Mouse (Mus musculus): ENCODE measurements around the gene Tmem144.
A peak's percentile ranks its signal among the peaks of the same experiment; 100 is the strongest.

Tmem144 gene

DNA sequence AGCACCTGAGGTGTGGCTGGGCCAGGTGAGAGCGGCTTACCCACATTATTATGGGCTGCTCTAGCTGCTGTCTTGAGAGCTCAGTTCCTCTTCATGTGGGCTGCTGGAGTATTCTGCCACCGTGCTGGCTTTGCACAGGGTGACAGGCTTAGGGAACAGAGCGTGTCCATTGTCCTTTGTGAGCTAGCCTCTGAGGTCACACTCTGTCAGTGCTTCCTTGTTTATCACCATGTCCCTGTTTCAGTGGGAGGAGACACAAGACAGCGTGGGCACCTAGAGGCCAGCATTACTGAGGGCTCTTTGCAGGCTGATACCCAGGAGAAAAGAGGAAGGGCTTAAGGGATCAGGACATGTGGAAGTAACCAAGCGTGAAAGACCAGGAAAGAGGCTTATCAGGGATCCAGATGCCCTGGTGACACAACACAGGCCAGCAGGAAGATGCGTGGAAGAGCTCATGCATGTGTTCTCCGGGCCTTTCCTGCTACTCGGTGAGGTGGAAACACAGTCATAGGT, at the start of gene Tmem144:
Tmem144 (minus strand) TSS at position 120 of the 513 bp plus-strand sequence.
- no peak for DNase-seq (ENCODE audit: low read depth, low spot score)

DNA sequence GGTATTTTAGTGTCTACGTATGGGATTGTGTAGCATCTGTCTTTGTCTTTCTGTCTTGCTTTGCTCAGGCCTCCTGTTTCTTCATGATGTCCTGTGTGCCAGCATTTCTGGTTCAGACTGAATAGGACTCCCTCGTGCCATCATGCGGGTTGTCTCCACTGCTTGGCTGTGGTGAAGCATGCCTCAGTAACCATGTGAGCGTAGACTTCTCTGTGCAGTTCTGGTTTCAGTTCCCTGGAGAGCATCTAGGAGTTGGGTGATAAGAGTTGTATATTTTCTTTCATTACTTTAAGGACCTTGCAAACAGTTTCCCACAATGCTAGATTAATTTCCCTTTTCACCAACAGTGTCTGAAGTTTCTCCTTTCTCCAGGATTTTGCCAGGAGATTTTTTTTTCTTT, 49.2 kb upstream of the Tmem144 start:
- DNase-seq (ENCODE audit: low read depth, low spot score) = no peak

DNA sequence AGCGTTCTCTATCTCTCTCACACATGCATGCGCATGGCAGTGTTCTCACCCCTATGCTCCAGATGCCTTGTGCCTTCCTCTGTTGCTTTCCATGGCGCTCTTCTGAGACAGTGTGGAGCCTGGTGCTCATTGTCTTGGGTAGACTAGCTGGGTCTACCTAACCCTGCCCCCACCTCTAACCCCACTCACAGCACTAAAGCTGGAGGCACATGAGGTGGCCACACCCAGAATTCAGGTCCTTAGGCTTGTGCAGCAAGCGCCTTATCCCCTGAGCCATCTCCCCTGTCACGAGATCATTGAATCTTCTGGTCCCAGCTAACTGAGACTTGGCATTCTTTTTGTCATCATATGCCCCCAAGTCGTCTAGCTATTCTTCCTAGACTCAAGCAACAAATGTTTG, 48.7 kb upstream of the Tmem144 start:
- DNase-seq (ENCODE audit: low read depth, low spot score) = no peak

DNA sequence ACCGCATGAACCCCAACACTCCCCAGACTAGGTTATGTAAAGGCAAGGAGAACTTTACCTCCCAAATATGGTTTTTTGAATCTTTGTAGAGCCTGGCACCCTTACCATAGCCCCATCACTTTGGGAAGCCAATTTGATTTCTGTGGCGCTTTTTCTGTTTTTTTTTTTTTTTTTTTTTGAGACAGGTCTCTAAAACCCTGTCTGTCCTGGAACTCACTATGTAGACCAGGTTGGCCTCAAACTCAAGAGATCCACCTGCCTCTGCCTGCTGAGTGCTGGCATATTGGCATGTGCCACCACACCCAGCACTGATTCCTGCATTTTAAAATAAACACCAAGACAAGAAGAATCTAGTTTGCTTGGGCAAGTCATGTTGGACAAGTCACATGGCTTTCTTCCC, 47.9 kb upstream of the Tmem144 start:
- no peak for DNase-seq (ENCODE audit: low read depth, low spot score)

DNA sequence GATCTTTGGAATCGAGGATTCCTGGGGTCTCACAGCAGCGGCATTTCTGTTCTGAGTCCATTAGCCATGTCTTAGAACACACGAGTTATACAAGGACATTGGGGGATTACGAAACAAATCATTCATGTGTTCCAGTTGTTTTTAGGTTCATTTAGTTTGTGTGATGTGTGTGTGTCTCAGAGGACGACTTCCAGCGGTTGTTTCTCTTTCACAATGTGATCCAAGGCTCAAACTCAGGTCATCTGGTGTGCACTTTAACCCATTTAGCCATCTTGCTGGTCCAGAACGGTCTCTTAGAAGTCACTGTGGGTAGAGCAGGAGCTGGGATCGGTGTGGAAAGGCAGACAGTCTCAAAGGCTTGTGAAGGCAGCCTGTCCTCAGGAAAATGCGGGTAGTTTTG, 47.3 kb upstream of the Tmem144 start:
- DNase-seq (ENCODE audit: low read depth, low spot score) = no peak

DNA sequence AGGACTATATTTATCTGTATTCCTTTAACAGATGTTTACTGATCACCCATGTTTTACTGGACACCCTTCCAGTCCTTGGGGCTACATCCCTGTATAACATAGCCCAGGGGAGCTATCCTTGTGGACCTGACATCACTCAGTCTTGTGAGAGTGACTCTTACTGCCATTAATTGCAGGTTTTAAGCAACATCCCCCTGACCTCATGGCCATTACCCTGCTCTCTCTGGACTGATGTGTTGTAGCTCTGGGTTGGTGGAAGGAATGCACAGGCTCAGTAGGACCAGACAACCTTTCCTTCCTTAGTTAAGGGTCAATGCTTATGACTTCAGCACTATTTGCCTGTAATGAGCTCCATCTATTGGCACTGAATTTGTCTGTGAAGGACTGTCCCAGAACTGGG, 45.9 kb upstream of the Tmem144 start:
- DNase-seq (ENCODE audit: low read depth, low spot score) = no peak

DNA sequence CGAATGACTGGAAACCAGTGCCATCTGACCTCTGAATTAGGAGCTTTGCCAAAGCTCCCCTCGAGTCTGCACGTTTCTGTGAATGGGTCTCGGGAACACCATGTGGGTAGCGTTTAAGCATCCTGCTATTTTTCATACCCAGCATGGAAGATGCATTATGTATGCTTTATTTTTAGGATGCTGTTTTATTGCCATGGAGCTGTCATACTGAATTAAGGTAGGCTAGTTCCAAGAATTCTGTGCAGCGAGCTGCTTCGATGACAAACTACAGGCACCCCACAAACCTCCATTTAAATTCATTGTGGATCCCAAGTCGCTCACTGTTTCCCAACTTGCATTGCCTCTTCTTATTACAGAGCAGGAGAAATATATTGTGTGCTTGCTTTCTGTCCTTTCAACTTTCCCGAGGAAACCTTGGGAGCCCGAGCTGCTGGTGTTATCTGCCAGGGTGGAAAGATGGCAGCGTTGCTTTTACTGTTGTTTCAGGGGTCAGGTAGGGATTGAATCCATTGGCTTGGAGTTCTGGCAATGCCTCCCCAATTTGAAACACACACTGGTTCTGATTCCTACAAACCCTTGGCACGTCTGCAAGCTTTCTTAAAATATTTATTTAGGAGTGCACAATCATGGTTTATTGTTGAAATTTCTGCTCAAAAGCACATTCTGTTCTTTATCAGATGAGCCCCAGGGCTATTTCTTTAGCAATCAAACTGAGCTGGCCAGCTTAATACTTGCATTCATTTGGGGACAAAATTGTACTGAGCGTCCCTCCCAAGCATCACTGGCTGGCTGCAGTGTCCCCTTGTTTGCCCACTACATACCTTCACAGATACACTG, 45.2 kb upstream of the Tmem144 start:
- DNase-seq (ENCODE audit: low read depth, low spot score) = no peak

DNA sequence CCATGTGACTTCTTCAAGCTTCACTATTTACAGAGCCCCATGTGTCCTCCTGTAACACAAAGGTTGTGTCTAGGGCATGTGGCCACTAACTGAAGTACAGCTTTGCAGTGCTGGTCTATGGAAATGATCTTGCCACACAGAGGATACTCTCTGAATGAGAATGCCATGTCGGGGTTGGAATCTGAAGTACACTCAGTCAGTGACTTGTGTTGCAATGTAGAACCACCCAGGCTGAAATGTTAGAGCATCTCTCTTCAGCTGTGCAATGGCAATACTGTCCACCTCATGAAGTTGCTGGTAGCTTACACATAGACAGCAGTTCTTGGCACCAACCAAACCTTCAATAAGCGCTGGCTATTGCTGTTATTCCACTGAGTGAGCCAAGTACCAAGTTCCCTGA, 35.4 kb upstream of the Tmem144 start:
- DNase-seq (ENCODE audit: low read depth, low spot score) = no peak

DNA sequence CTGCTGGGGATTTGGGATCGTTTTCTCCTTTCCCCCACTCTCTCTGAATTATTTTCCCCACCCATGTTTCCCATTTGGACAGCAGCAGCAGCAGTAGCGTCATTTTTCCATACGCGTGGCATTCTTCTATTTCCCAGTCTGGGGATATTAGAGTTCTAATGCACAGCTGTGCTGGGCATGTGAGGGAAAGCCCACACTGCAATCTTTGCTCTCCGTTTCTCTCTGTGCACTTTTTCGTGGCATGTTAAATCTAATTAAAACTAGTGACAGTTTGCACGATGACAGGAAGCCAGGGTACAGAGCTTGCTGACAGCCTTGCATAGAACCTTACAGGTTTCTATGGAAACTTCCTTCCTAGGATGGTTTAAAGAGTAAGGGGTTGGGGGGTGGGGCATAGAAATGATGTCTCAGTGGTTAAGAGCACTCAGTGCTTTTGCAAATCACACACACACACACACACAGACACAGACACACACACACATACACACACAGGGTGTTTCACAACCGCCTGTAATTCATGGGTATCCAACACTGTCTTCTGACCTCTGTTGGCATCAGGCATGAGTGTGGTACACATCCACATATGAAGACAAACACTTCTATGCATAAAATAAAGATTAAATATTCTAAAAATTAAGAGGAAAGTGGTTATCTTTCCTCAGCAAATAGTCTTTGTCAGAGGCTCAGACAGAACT, 34.7 kb upstream of the Tmem144 start:
- DNase-seq (ENCODE audit: low read depth, low spot score) = no peak

DNA sequence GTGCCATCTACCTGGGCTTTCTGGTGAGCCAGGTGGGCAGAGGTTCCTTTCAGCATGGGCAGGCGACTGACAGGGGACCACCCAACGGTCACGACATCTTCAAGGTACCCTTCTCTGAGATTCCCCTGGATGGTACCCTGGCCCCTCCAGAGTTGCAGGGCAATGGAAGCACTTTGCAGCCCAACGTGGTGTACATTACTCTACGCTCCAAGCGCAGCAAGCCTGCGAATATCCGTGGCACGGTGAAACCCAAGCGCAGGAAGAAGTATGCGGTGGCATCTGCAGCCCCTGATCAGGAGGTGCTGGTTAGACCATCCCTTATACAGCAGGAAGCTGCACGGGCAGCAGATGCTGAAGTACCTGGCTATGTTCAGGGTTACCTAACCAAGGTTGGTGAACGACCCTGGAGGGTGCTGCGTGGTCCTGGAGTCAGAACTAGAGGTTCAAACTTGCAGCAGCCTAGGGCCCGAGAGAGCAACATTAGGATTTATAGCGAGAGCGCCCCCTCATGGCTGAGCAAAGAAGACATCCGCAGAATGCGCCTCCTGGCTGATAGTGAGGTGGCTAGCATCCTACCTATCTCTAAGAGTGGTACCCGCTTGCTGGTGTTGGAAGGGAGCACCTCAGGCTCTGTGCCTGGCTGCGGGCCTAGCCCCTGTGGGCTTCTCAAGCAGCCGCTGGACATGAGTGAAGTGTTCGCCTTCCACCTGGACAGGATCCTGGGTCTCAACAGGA, 34.0 kb upstream of the Tmem144 start:
- no peak for DNase-seq (ENCODE audit: low read depth, low spot score)

DNA sequence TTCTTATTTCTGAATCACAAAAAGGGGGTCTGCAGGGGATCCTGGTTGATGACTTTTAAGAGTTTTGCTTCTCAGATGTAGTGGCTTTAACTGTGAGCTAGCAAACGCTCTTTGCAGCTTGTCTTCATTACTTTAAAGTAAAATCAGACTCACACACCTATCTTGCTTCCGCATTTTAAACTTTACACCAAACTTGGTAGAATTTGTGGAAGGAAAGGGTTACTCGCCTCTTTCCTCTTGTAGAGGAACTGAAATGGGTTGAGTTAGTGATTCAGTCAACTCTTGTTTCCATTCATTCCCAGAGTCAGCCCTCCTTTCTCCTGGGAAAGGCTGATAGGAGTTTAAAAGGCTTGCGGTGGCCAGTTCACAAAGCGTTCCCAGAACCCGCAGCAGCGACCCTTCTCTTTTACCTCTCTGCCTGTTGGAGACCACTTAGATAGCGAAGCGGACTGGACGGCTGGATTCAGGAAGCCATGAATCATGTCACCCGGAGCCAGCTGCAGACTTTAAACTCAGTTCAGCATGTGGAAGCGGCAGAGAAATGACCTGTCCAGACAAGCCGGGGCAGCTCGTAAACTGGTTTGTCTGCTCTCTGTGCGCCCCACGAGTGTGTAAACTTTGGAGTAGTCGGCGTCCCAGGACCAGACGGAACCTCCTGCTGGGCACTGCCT, 33.2 kb upstream of the Tmem144 start:
- DNase-seq (ENCODE audit: low read depth, low spot score) = no peak

DNA sequence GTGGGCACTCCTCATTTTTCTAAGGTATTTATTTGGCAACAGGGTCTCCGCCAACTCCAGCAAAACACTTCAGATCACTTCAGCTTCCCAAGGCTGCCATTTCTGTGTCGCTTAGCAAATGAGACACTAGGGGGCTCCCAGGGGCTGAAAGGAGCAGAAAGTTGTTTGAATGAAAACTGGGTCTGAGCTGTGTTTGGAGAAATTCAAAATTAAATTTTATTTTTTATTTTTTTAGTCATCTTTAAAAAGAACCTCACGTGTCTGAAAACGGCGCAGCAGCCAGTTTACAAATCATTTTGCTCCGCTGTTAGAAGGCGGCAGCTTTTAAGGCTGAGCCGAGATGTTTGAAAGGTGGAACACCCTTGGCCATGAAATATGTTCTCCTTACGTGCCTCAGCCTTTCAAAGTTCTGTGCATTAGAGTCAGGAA, 32.2 kb upstream of the Tmem144 start:
- no peak for DNase-seq (ENCODE audit: low read depth, low spot score)

DNA sequence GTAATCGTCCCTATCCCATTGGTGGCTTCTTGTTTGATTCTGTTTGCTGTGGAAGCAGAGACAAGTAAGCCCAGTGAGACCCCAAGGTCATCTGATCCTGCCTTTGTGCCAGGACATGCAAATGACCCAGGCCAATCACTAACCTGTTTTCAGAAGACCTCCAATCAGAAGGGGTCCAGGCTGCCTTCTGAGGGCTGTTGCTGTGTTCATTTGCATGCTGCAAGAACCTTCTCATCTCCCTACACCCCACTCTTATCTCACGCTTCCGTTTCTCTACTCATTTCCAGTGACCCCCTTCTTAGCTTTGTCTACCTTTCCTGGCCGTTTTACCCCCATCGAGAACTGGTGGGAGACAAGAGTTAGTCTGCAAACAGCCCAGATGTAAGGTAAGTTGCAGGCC, 31.7 kb upstream of the Tmem144 start, which contains the start of gene Fam198b:
Fam198b (plus strand) TSS at position 229 of the 400 bp plus-strand sequence.
- DNase-seq (ENCODE audit: low read depth, low spot score) = no peak

DNA sequence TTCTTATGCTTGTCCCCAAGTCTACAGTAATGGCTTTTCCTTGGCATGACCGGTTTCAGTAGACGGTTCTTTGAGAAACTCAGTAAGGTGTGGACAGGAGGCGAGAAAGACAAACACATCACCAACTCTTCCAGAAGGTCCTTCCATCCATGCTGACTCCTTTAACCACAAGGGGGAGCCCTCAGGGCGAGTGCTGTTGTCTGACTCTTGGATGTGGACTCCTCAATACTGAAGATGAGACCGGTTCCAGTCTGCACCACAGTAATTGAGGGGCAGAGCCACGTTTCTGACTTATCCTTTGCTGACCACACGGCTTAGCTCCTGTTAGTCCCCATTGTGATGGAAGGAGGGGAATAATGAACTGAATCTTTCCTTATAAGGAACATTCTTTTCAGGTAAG, 30.5 kb upstream of the Tmem144 start:
- DNase-seq (ENCODE audit: low read depth, low spot score) = peak; percentile 36

DNA sequence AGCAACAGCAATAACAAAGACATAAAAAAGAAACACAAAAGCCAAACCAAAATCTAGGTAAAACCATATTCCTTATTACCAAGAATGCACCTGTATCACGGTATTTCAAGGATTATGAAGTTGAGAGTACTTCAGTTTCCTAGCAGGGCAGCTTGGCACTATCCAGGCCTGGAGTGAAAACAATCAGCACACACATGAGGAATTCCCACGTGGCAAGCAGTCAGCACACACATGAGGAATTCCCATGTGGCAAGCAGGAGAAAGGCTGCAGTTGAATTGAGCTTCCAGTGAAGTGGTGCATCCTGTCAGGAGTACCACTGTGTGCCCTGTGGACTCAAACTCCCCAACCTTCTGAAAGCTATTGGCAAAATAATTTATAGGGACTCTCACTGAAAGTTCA, 29.1 kb upstream of the Tmem144 start:
- DNase-seq (ENCODE audit: low read depth, low spot score) = no peak

DNA sequence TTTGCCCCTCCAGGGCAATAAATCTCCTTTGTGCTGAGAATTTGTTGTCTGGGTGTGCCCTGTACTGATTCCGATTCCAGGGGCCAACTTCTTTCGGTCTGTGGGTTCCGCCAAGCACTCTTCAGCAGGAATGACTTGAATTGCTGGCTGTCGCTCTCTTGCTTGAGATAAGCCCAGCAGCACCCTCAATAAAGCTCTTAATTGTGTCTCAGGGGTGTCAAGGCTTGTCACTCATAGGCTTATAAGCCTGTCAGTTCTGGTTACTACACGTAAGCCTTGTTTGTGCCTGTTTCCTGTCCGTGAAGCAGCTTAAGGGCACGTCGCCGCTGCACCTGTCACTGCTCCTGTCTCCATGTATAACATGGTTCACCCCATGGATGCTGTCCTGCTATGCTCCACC, 26.7 kb upstream of the Tmem144 start:
- DNase-seq (ENCODE audit: low read depth, low spot score) = no peak

DNA sequence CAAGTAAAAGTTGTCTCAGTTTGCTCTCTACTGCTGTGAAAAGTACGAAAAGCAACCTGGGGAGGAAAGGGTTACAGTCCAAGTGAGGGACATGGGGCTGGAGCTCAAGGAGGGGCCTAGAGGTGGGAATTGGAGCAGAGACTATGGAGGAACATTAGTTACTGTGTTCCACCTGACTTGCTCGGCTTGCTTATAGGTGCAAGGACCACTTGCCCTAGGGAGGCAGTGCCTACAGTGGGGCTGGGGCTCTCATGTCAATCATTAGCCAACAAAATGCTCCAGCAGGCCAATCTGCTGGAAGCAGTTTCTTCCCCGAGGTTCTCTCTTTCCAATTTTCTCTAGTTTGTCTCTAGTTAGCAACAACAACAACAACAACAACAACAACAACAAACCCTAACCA, 25.8 kb upstream of the Tmem144 start:
- no peak for DNase-seq (ENCODE audit: low read depth, low spot score)

DNA sequence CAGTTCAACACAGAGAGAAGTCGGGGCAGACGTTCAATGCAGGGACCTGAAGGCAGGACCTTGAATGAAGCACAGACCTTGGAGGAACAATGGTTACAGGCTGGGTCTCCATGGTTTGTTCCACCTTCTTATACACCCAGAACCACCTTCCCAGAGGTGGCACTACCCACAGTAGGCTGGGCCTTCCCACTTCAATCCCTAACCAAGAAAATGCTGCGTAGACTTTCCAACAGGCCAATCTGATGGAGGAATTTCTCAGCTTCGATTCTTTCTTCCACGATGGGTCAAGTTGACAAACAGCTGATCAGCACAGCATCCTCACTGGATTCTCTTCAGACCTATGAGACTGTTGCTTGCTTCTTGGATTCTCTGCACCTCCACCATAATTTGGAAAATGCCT, 22.9 kb upstream of the Tmem144 start:
- no peak for DNase-seq (ENCODE audit: low read depth, low spot score)

DNA sequence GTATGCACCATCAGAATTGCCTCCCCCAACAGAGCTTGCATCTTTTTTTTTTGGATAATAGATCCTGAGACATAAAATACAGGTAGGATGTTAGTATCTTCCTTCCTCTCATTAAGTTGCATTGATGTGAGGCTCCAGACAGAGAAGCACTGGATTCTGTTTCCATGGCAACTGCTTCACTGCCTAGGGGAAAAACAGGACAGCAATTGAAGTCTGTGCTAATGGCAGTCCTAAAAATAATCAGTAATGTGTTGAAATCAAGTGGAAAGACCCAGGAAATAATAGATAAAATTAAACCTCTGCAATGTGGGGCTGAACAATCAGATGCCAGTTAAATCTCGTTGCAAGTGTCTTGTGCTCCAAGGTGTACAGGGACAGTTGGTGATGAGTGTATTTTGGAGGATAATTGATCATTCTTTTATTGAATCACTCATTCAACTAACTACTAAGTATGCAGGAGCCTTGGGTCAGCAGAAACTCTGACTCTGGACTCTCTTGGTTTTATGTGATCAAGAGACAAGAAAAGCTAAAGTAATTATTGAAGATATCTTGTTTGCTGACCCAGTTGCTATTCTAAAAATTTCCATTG, 14.6 kb upstream of the Tmem144 start:
- no peak for DNase-seq (ENCODE audit: low read depth, low spot score)

DNA sequence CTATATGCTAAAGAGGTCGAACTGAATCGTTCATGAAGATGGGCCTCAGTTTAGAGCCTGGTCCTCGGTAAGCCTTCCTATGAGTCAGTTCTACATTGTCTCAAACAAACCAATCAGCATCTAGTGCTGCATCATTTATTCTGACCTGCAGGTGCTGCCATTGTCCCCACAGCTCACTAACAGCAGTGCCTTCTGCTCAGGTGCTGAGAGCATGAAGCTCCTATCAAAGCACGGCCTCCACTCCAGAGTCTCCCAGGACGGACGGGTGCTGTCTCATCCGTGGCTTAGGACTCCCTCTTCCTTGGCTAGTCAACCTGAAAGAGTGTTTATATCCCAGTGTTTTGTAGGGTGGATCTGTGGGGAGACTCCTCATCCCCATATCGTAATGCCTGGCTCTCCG, 14.0 kb upstream of the Tmem144 start:
- DNase-seq (ENCODE audit: low read depth, low spot score) = no peak

DNA sequence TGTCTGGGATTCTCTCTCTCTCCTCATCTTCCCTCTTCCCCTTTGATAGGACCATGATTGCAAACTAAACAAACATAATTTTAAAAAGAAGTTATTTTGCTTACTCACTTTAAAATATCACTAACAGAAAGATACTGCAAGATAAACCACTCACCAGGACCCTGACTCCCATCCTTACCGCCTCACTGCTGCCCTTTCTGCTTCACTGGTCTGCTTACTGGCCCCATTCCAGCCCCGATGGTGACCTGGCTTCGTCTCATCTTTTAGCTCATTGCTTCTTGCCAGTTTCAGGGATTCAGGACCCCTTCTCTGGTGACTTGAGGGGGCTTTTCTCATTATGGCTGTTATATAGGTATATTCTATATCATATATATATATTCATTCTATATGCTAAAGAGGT, 13.5 kb upstream of the Tmem144 start:
- DNase-seq (ENCODE audit: low read depth, low spot score) = no peak
